Mouse (Mus musculus): ENCODE measurements around the gene Morn2. TPM values are rescaled to one million over a fixed set of nuclear protein-coding genes. Genes with fewer than 3 reads are reported as not detected.

Gene Morn2
- 2.5 TPM for polyA plus RNA-seq (2017; shearing (Covaris generic))

GRCm38 (mm10) chr17:80290074-80290657 lies at the start of gene Morn2, which contains the start of gene Dhx57:
TSS of gene Morn2 (plus strand) at chr17:80290203.
TSS of gene Dhx57 (minus strand) at chr17:80290476.

GRCm38 (mm10) chr17:80307251-80307650 lies 17.2 kb downstream of the Morn2 start, which contains the start of gene Arhgef33:
TSS of gene Arhgef33 (plus strand) at chr17:80307407.

Other genes with a start within 250 kb of the Morn2 start
- gene Hnrnpll, start 227.9 kb upstream of the Morn2 start, polyA plus RNA-seq (2017; shearing (Covaris generic)) = 99.6 TPM
- 41.3 TPM for gene Galm, start 162.7 kb upstream of the Morn2 start, polyA plus RNA-seq (2017; shearing (Covaris generic))
- gene Srsf7, start 82.9 kb upstream of the Morn2 start, polyA plus RNA-seq (2017; shearing (Covaris generic)) = 465 TPM
- gene Ttc39d, start 82.7 kb upstream of the Morn2 start, polyA plus RNA-seq (2017; shearing (Covaris generic)) = 0.10 TPM
- gene Gemin6, start 65.8 kb upstream of the Morn2 start, polyA plus RNA-seq (2017; shearing (Covaris generic)) = 11.5 TPM
- gene Dhx57, start 273 bp downstream of the Morn2 start, polyA plus RNA-seq (2017; shearing (Covaris generic)) = 27.1 TPM
- 3.2 TPM for gene Arhgef33, start 17.2 kb downstream of the Morn2 start, polyA plus RNA-seq (2017; shearing (Covaris generic))
- gene Gm10190, start 83.3 kb downstream of the Morn2 start, polyA plus RNA-seq (2017; shearing (Covaris generic)) = not detected
- 13.8 TPM for gene Sos1, start 190.2 kb downstream of the Morn2 start, polyA plus RNA-seq (2017; shearing (Covaris generic))